Mouse (Mus musculus) heart, embryonic 15.5 days (tissue): ENCODE measurements around the gene Dynll2. TPM values are rescaled to one million over a fixed set of nuclear protein-coding genes. Genes with fewer than 3 reads are reported as not detected.
"Not testable (repeated sequence)": the region's sequence is repeated elsewhere in the genome, so short reads cannot be mapped to it uniquely, and the experiment has no call there.

Source experiments
- ATAC-seq: fragments of 200-750 bp; cut with Nextera tagmentation; replicated peaks from 2 replicates; pipeline ENCODE4 v1.8.0; 2017; ENCODE audit warnings: low read depth, moderate TSS enrichment; ENCODE audit not compliant: insufficient number of reproducible peaks, insufficient read depth, low FRiP score
- H3K27ac ChIP-seq: fragments of 300-500 bp; sonication (generic); 2 replicates; pipeline ENCODE4 v1.5.1; 2015; ENCODE audit warnings: mild to moderate bottlenecking, inconsistent platforms
- H3K27me3 ChIP-seq: fragments of 300-500 bp; sonication (generic); 2 replicates; pipeline ENCODE4 v1.6.1; 2015; ENCODE audit warnings: inconsistent platforms
- H3K36me3 ChIP-seq: fragments of 300-500 bp; sonication (generic); 2 replicates; pipeline ENCODE4 v1.6.1; 2015; ENCODE audit warnings: mild to moderate bottlenecking, inconsistent platforms
- H3K4me1 ChIP-seq: fragments of 300-500 bp; sonication (generic); replicated peaks from 2 replicates; pipeline ENCODE4 v1.6.1; 2015; ENCODE audit warnings: inconsistent platforms
- H3K4me2 ChIP-seq: fragments of 300-500 bp; sonication (generic); 2 replicates; pipeline ENCODE4 v1.6.1; 2015; ENCODE audit warnings: inconsistent platforms, mild to moderate bottlenecking, moderate library complexity
- H3K4me3 ChIP-seq: fragments of 300-500 bp; sonication (generic); 2 replicates; pipeline ENCODE4 v1.5.1; 2015; ENCODE audit warnings: mild to moderate bottlenecking, inconsistent platforms
- H3K9ac ChIP-seq: fragments of 300-500 bp; sonication (generic); 2 replicates; pipeline ENCODE4 v1.6.1; 2015; ENCODE audit warnings: mild to moderate bottlenecking, inconsistent platforms
- H3K9me3 ChIP-seq: fragments of 300-500 bp; sonication (generic); replicated peaks from 2 replicates; pipeline ENCODE4 v1.6.1; 2016; ENCODE audit warnings: inconsistent platforms
- WGBS: fragments of 180-500 bp; shearing (Covaris S2); methylation state at CpG from one replicate; pipeline ENCODE4 v1.1.7; 2015; ENCODE audit warnings: mixed read lengths; 5-methylcytosine and 5-hydroxymethylcytosine counted together
- polyA plus RNA-seq: library from polyadenylated mRNA; unstranded; fragments of >200 nt; fragmentation: Nextera tagmentation; extraction: Ambion mirVana; gene quantifications from 2 replicates; pipeline ENCODE4 v1.2.1, GENCODE M21; 2015

The Dynll2 gene
- polyA plus RNA-seq, 1 experiment from 2014 or later, result 23.1 TPM

- peaks cover 35% of the 10 kb centered on the region for H3K4me1 ChIP-seq
- 4% methylated on average over 13 of the region's 13 CpGs for WGBS
- peak overlapping the region; percentile 94 for H3K27ac ChIP-seq
- peak overlapping the region; percentile 97 for H3K9ac ChIP-seq
- H3K36me3 ChIP-seq, result peaks cover 24% of the 10 kb centered on the region
- H3K4me3 ChIP-seq, result peak overlapping the region; percentile 91
- ATAC-seq, result peak; percentile 29; the same call in 1 of the 2 replicates
- H3K9me3 ChIP-seq, result no peaks in the 10 kb centered on the region
- H3K27me3 ChIP-seq, result no peaks in the 10 kb centered on the region
- H3K4me2 ChIP-seq, result peak overlapping the region; percentile 71
These were observed 1.1 kb downstream of the Dynll2 start for GRCm38 (mm10) chr11:87986141-87986741.

- WGBS, result 27% methylated on average over 9 of the region's 9 CpGs
- Histone ChIP-seq H3K4me1 (peaks cover 37% of the 10 kb centered on the region), H3K4me3 (peak overlapping the region; percentile 91), H3K27me3 (no peaks in the 10 kb centered on the region), H3K4me2 (peak overlapping the region; percentile 71), H3K27ac (no peak overlapping the region), H3K9me3 (no peaks in the 10 kb centered on the region), H3K9ac (peak overlapping the region; percentile 97; the same call in 1 of the 2 replicates), H3K36me3 (peaks cover 30% of the 10 kb centered on the region)
- no peak for ATAC-seq
These were observed 1.7 kb downstream of the Dynll2 start for GRCm38 (mm10) chr11:87985643-87986042.

- H3K4me1 ChIP-seq, result peaks cover 37% of the 10 kb centered on the region
- H3K36me3 ChIP-seq, result peaks cover 41% of the 10 kb centered on the region
- H3K9me3 ChIP-seq, result no peaks in the 10 kb centered on the region
- WGBS, result 83% methylated on average over 3 of the region's 3 CpGs
- no peak overlapping the region for H3K9ac ChIP-seq
- H3K4me2 ChIP-seq, result peak overlapping the region; percentile 71; the same call in 1 of the 2 replicates
- ATAC-seq, result no peak
- H3K27ac ChIP-seq, result no peak overlapping the region
- H3K4me3 ChIP-seq, result no peak overlapping the region
- no peaks in the 10 kb centered on the region for H3K27me3 ChIP-seq
These were observed 2.8 kb downstream of the Dynll2 start for GRCm38 (mm10) chr11:87984571-87984970.

GRCm38 (mm10) chr11:87978905-87979304 lies 8.4 kb downstream of the Dynll2 start:
- Histone ChIP-seq H3K9me3 (no peaks in the 10 kb centered on the region), H3K27me3 (no peaks in the 10 kb centered on the region), H3K9ac (no peak overlapping the region), H3K27ac (no peak overlapping the region), H3K4me1 (peaks cover 15% of the 10 kb centered on the region), H3K4me2 (no peak overlapping the region), H3K4me3 (no peak overlapping the region), H3K36me3 (peaks cover 63% of the 10 kb centered on the region)
- WGBS, result 79% methylated on average over 4 of the region's 4 CpGs
- ATAC-seq, result no peak

- not testable (repeated sequence) for H3K9ac ChIP-seq, H3K27me3 ChIP-seq, H3K4me1 ChIP-seq, ATAC-seq, H3K4me2 ChIP-seq, H3K27ac ChIP-seq, H3K9me3 ChIP-seq, H3K4me3 ChIP-seq
- peaks cover 47% of the 10 kb centered on the region for H3K36me3 ChIP-seq
- 80% methylated on average over 8 of the region's 8 CpGs for WGBS
These were observed 10.3 kb downstream of the Dynll2 start for GRCm38 (mm10) chr11:87977021-87977420.

DNA sequence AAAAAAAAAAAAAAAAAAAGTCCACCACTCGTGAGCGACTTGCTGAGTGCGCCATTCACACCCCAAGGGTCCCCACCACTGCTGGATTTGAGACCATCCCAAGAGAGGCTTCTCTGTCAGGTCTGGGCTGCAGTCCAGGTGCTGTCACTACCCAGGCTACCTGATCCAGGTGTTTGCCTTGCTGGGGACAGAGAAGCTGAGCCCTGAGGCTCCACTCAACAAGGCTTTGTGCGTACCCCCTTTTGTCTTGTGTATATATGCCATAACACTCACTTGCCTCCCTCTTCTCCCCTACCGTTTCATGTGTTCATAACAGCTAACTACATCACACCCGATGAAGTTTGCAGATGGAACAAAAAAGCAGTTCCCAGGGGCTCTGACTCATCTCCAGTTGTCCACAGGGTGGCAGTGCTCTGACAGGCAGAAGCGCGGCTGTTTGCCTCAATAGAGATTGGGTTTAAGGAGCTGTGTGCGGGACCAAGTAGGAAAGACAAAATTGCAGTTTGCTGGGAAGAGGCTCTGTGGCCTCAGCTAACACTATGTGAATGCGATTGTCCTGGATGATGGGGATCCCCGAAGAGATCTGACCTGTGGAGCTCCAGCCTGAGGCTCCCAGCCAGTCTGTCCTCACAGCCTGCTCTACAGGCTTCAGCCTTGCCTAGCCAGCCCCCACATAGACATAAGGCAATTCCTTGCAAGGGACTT lies 12.7 kb downstream of the Dynll2 start:
- no peak for ATAC-seq
- H3K36me3 ChIP-seq, result peaks cover 23% of the 10 kb centered on the region; the same call in 1 of the 2 replicates
- H3K4me2 ChIP-seq, result no peak overlapping the region
- no peak overlapping the region for H3K4me3 ChIP-seq
- H3K9me3 ChIP-seq, result no peaks in the 10 kb centered on the region
- H3K27ac ChIP-seq, result no peak overlapping the region
- H3K4me1 ChIP-seq, result peaks cover 7% of the 10 kb centered on the region
- peaks cover 4% of the 10 kb centered on the region; the same call in 1 of the 2 replicates for H3K27me3 ChIP-seq
- WGBS, result 20% methylated on average over 11 of the region's 11 CpGs
- peak overlapping the region; percentile 46; the same call in 1 of the 2 replicates for H3K9ac ChIP-seq

DNA sequence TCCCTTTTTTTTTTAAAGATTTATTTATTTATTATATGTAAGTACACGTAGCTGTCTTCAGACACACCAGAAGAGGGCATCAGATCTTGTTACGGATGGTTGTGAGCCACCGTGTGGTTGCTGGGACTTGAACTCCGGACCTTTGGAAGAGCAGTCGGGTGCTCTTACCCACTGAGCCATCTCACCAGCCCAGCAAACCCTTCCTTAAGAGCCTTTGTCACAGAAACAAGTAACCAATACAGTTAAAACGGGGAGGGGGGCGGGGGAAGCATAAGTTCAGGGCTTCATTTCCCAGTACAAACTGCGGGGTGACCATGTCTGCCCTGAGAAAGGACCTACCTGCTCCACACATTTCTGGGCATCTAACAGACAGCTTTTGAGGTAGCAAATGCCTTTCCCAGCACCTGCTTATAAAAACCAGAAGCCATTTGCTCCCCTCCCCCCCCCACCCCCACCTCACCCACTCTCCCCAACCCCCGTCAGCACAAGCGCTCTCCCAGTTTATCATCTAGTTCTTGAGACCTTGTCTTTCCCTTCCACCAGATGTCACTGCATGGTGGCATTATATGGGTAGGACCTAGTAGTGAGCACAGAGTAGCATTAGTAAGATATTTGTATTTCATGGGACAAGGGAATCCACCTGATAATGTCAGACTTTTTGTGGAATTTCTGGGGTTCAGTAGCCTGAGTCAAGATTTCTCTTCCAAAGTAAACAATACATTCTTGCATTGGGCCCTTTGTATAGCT lies 13.6 kb downstream of the Dynll2 start:
- Histone ChIP-seq H3K36me3 (peaks cover 16% of the 10 kb centered on the region; the same call in 1 of the 2 replicates), H3K27ac (no peak overlapping the region), H3K4me2 (no peak overlapping the region), H3K4me1 (peaks cover 7% of the 10 kb centered on the region), H3K9me3 (no peaks in the 10 kb centered on the region), H3K4me3 (no peak overlapping the region), H3K9ac (no peak overlapping the region), H3K27me3 (peaks cover 7% of the 10 kb centered on the region; the same call in 1 of the 2 replicates)
- WGBS, result 42% methylated on average over 10 of the region's 10 CpGs
- ATAC-seq, result no peak

DNA sequence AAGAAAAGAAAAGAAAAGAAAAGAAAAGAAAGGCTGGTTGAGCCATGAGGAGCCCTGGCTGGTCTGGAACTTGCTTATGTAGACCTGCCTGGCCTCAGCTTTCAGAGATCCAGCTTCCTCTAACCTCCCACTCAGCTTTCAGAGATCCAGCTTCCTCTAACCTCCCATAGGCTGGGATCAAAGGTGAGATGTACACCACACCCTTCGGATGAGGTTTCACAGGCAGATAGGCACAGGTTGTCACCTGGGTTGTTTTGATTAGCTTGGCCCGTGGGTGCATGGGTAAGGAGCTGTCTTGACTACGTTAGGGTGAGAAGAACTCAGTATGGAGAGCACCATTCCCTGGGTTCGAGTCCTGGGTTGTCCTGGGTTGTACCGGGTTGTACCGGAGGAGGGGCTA lies 14.5 kb downstream of the Dynll2 start:
- 77% methylated on average over 6 of the region's 6 CpGs for WGBS
- Histone ChIP-seq H3K27me3 (peaks cover 7% of the 10 kb centered on the region; the same call in 1 of the 2 replicates), H3K36me3 (peaks cover 7% of the 10 kb centered on the region; the same call in 1 of the 2 replicates), H3K4me1 (peaks cover 9% of the 10 kb centered on the region), H3K4me2 (no peak overlapping the region), H3K27ac (no peak overlapping the region), H3K4me3 (no peak overlapping the region), H3K9ac (no peak overlapping the region), H3K9me3 (no peaks in the 10 kb centered on the region)
- ATAC-seq, result no peak

GRCm38 (mm10) chr11:87968356-87969122 lies 18.8 kb downstream of the Dynll2 start:
- Histone ChIP-seq H3K9me3 (no peaks in the 10 kb centered on the region), H3K27me3 (peaks cover 11% of the 10 kb centered on the region; the same call in 1 of the 2 replicates), H3K36me3 (no peaks in the 10 kb centered on the region), H3K4me1 (0 out of 2 replicates have a peak, but pooled peaks cover 8% of the 10 kb centered on the region), H3K4me2 (peak overlapping the region; percentile 58; the same call in 1 of the 2 replicates), H3K27ac (no peak overlapping the region), H3K4me3 (no peak overlapping the region), H3K9ac (no peak overlapping the region)
- WGBS, result 14% methylated on average over 20 of the region's 20 CpGs
- ATAC-seq, result no peak

GRCm38 (mm10) chr11:87967692-87968289 lies 19.5 kb downstream of the Dynll2 start:
- WGBS, result 1% methylated on average over 17 of the region's 17 CpGs
- ATAC-seq, result peak; percentile 31; the same call in 1 of the 2 replicates
- peak overlapping the region; percentile 30 for H3K4me3 ChIP-seq

More at GRCm38 (mm10) chr11:87967692-87968289, 19.5 kb downstream of the Dynll2 start:
- 0 out of 2 replicates have a peak, but pooled peaks cover 8% of the 10 kb centered on the region for H3K4me1 ChIP-seq
- no peak overlapping the region for H3K9ac ChIP-seq
- peaks cover 11% of the 10 kb centered on the region; the same call in 1 of the 2 replicates for H3K27me3 ChIP-seq
- H3K9me3 ChIP-seq, result no peaks in the 10 kb centered on the region
- peak overlapping the region; percentile 58 for H3K4me2 ChIP-seq
- H3K27ac ChIP-seq, result no peak overlapping the region
- H3K36me3 ChIP-seq, result no peaks in the 10 kb centered on the region
